25 mouse cellular contexts compared by ENCODE assay signal in the genomic region with DNA sequence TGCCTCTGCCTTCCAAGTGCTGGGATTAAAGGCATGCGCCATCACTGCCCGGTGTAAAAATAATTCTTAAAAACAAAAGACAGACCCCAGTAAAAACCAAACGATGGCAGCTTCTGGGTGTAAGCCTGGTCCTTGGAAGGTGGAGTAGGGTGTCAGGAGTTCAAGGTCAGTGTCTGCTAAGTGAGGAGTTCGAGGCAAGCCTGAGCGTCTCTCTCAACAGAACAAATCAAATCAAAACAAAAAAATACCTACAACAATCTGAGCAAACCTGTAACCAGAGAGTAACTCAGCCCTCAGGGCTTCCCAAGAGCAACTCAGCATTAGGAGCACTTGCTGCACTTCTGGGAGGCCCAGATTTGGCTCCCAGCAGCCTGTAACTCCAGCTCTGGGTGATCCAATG. TPM values are rescaled to one million over a fixed set of nuclear protein-coding genes. Genes with fewer than 3 reads are reported as not detected.
DNase-seq lines count a peak whose midpoint lies in the region; ATAC-seq and TF ChIP-seq lines count a peak whose summit lies in the region.
"Had no signal": no experiment of that assay in that cellular context is flagged by ENCODE, and none has a peak within 500 bp of the region (broad histone marks: within the 10 kb centered on the region; RNA-seq: fewer than 3 reads in every experiment).

No protein-coding gene starts in this region.

- no peaks in the 10 kb centered on the region for H3K27me3 ChIP-seq in forebrain, embryonic 10.5 days (ENCODE audit: poor library complexity, severe bottlenecking)
- H3K27me3 ChIP-seq in forebrain, embryonic 14.5 days (replicated peaks; ENCODE audit: control insufficient read depth, insufficient read depth, low read length): no peaks in the 10 kb centered on the region
- H3K27me3 ChIP-seq in intestine, postnatal 0 days (replicated peaks; ENCODE audit: control insufficient read depth, insufficient read depth, low read length): no peaks in the 10 kb centered on the region
- H3K27me3 ChIP-seq: CH12.LX; embryonic facial prominence, embryonic 13.5 days; embryonic facial prominence, embryonic 15.5 days; forebrain, embryonic 13.5 days; Patski had no signal

- DNase-seq in forebrain, embryonic 10.5 days (ENCODE audit: extremely low spot score, low spot score): no peak
- no peak for DNase-seq in forebrain, embryonic 14.5 days (ENCODE audit: low spot score)
- DNase-seq in ES-CJ7 (ENCODE audit: low read depth, low spot score): peak; percentile 75
- peak; percentile 51 for DNase-seq in R1 (ENCODE audit: low read depth, low spot score)
- DNase-seq in kidney, adult 18-20 months: no peak
- DNase-seq: adrenal gland, adult 2 months; adrenal gland, postnatal 10 days; adrenal gland, postnatal 25 days; B cell, adult 2 months; cerebellum, adult 11 months; cerebellum, adult 18-20 months; cerebellum, adult 9-10 months; cerebellum, postnatal 14 days; cerebellum, postnatal 36 days; embryo, embryonic 11 days had no signal

- TF ChIP-seq CTCF in intestine, postnatal 0 days (IDR thresholded peaks at IDR 0.05; ENCODE audit: low read depth): no peak

- no peaks in the 10 kb centered on the region for H3K36me3 ChIP-seq in forebrain, embryonic 10.5 days (replicated peaks)
- no peaks in the 10 kb centered on the region for H3K36me3 ChIP-seq in forebrain, embryonic 14.5 days (ENCODE audit: control insufficient read depth, insufficient read depth, low read length)
- H3K36me3 ChIP-seq in intestine, postnatal 0 days (ENCODE audit: control insufficient read depth, insufficient read depth): no peaks in the 10 kb centered on the region
- H3K36me3 ChIP-seq: embryonic facial prominence, embryonic 13.5 days; embryonic facial prominence, embryonic 15.5 days; G1E had no signal

- no peaks in the 10 kb centered on the region for H3K9me3 ChIP-seq in forebrain, embryonic 10.5 days
- no peaks in the 10 kb centered on the region for H3K9me3 ChIP-seq in forebrain, embryonic 14.5 days (replicated peaks; ENCODE audit: control insufficient read depth, low read length)
- no peaks in the 10 kb centered on the region for H3K9me3 ChIP-seq in intestine, postnatal 0 days (ENCODE audit: control insufficient read depth)
- H3K9me3 ChIP-seq: embryonic facial prominence, embryonic 13.5 days; embryonic facial prominence, embryonic 15.5 days; forebrain, embryonic 13.5 days; G1E had no signal

- no peak for ATAC-seq in forebrain, embryonic 14.5 days
- ATAC-seq in intestine, postnatal 0 days: no peak
- ATAC-seq: CD4-positive, CD25-positive, alpha-beta regulatory T cell, adult 4 months; forebrain, embryonic 13.5 days; forebrain, embryonic 16.5 days; Patski had no signal

- no peak overlapping the region for H3K4me3 ChIP-seq in forebrain, embryonic 10.5 days
- no peak overlapping the region for H3K4me3 ChIP-seq in forebrain, embryonic 14.5 days (ENCODE audit: low read depth, low read length)
- H3K4me3 ChIP-seq in intestine, postnatal 0 days (ENCODE audit: low read depth, low read length): no peak overlapping the region
- H3K4me3 ChIP-seq: embryonic facial prominence, embryonic 13.5 days; embryonic facial prominence, embryonic 15.5 days; erythroblast, embryonic 14.5 days; forebrain, embryonic 13.5 days had no signal

- H3K27ac ChIP-seq in forebrain, embryonic 10.5 days: peak overlapping the region; percentile 51; the same call in 1 of the 2 replicates
- H3K27ac ChIP-seq in forebrain, embryonic 14.5 days (ENCODE audit: low read depth, low read length): no peak overlapping the region
- H3K27ac ChIP-seq in intestine, postnatal 0 days (ENCODE audit: low read depth, low read length): no peak overlapping the region
- H3K27ac ChIP-seq: embryonic facial prominence, embryonic 13.5 days; embryonic facial prominence, embryonic 15.5 days; forebrain, embryonic 13.5 days had no signal

- WGBS in forebrain, embryonic 10.5 days: 93% methylated on average over 5 of the region's 5 CpGs
- WGBS in forebrain, embryonic 14.5 days: 92% methylated on average over 5 of the region's 5 CpGs
- 90% methylated on average over 5 of the region's 5 CpGs for WGBS in intestine, postnatal 0 days

- H3K4me1 ChIP-seq in forebrain, embryonic 10.5 days: peaks cover 4% of the 10 kb centered on the region; the same call in 1 of the 2 replicates
- H3K4me1 ChIP-seq in forebrain, embryonic 14.5 days (ENCODE audit: control insufficient read depth, insufficient read depth, low read length): no peaks in the 10 kb centered on the region
- no peaks in the 10 kb centered on the region for H3K4me1 ChIP-seq in intestine, postnatal 0 days (replicated peaks; ENCODE audit: control insufficient read depth, insufficient read depth, low read length)
- H3K4me1 ChIP-seq: embryonic facial prominence, embryonic 13.5 days; embryonic facial prominence, embryonic 15.5 days; forebrain, embryonic 13.5 days had no signal

- H3K4me2 ChIP-seq in forebrain, embryonic 14.5 days (ENCODE audit: low read length): no peak overlapping the region
- H3K4me2 ChIP-seq in intestine, postnatal 0 days (replicated peaks; ENCODE audit: low read depth): no peak overlapping the region
- H3K4me2 ChIP-seq: embryonic facial prominence, embryonic 13.5 days; embryonic facial prominence, embryonic 15.5 days; forebrain, embryonic 13.5 days had no signal

- no peak overlapping the region for H3K9ac ChIP-seq in forebrain, embryonic 14.5 days (ENCODE audit: low read length)
- H3K9ac ChIP-seq in intestine, postnatal 0 days (ENCODE audit: low read depth, low read length): no peak overlapping the region
- H3K9ac ChIP-seq: embryonic facial prominence, embryonic 13.5 days; embryonic facial prominence, embryonic 15.5 days; forebrain, embryonic 13.5 days had no signal

RNA-seq across cellular contexts. Expression of a gene that starts 1.0 kb away (rescaled TPM):
- 15.6 and 18.4 TPM in 2 replicates for polyA plus RNA-seq in forebrain, embryonic 10.5 days (2016; fragmentation: Nextera tagmentation; extraction: Ambion mirVana)
- polyA plus RNA-seq in forebrain, embryonic 14.5 days (2014; fragmentation: Nextera tagmentation; extraction: Ambion mirVana): 28.8 and 34.6 TPM in 2 replicates
- 4.8 and 5.5 TPM in 2 replicates for polyA plus RNA-seq in intestine, postnatal 0 days (2015; fragmentation: Nextera tagmentation; extraction: Ambion mirVana)

Comparison
In these comparisons a context has a peak if more than half of its experiments do, and no peak if none do; other contexts are left out.
1. DNase-seq: peak in ES-CJ7 (single experiment) and R1 (single experiment); none in forebrain, embryonic 10.5 days (single experiment), forebrain, embryonic 14.5 days (single experiment) and kidney, adult 18-20 months (single experiment).